Mouse (Mus musculus) olfactory bulb, adult 2 months (tissue): ENCODE measurements at regions not wholly inside any gene's neighbourhood (a gene's known extent, or its start where the extent isn't known, plus 50 kb on each side); places are given as distances from the start of the nearest gene placed in this dataset.

Experiments
- CTCF ChIP-seq: fragments of 200-500 bp; IDR thresholded peaks from 2 replicates; pipeline ENCODE4 v1.5.1; 2012; ENCODE audit warnings: low read depth, mild to moderate bottlenecking, low read length, moderate library complexity; ENCODE audit not compliant: insufficient read depth
- POLR2A ChIP-seq: fragments of 200-500 bp; IDR thresholded peaks from 2 replicates; pipeline ENCODE4 v1.6.1; 2012; ENCODE audit warnings: mild to moderate bottlenecking, low read depth, low read length, moderate library complexity; ENCODE audit not compliant: insufficient read depth

- TF ChIP-seq CTCF (no peak), POLR2A (no peak)
Observed at GRCm38 (mm10) chr10:117477331-117478201, 97.8 kb upstream of the Cpsf6 start.
